Mouse (Mus musculus) midbrain, embryonic 11.5 days (tissue): ENCODE measurements around the gene Mindy3. TPM values are rescaled to one million over a fixed set of nuclear protein-coding genes. Genes with fewer than 3 reads are reported as not detected.

Experiments used
- ATAC-seq: fragments of 200-750 bp; cut with Nextera tagmentation; 2 replicates; pipeline ENCODE4 v1.8.0; 2017; ENCODE audit warnings: moderate TSS enrichment, moderate library complexity; ENCODE audit not compliant: low FRiP score
- DNase-seq: peaks from one replicate; pipeline ENCODE4 v3.0.0; 2015; ENCODE audit warnings: low spot score; ENCODE audit errors: missing footprints
- H3K27ac ChIP-seq: fragments of 300-500 bp; sonication (generic); 2 replicates; pipeline ENCODE4 v1.5.1; 2014; ENCODE audit warnings: low read depth, low read length
- H3K27me3 ChIP-seq: fragments of 300-500 bp; sonication (generic); 2 replicates; pipeline ENCODE4 v1.6.1; 2014; ENCODE audit warnings: mild to moderate bottlenecking, low read length, moderate library complexity, mixed read lengths; ENCODE audit not compliant: control insufficient read depth, insufficient read depth
- H3K36me3 ChIP-seq: fragments of 300-500 bp; sonication (generic); 2 replicates; pipeline ENCODE4 v1.6.1; 2014; ENCODE audit warnings: mild to moderate bottlenecking, low read length, moderate library complexity, mixed read lengths; ENCODE audit not compliant: control insufficient read depth, insufficient read depth
- H3K4me1 ChIP-seq: fragments of 300-500 bp; sonication (generic); 2 replicates; pipeline ENCODE4 v1.6.1; 2014; ENCODE audit warnings: low read length; ENCODE audit not compliant: control insufficient read depth, insufficient read depth
- H3K4me2 ChIP-seq: fragments of 300-500 bp; sonication (generic); 2 replicates; pipeline ENCODE4 v1.6.1; 2014; ENCODE audit warnings: mild to moderate bottlenecking, moderate library complexity
- H3K4me3 ChIP-seq: fragments of 300-500 bp; sonication (generic); 2 replicates; pipeline ENCODE4 v1.5.1; 2014; ENCODE audit warnings: low read depth, low read length
- H3K9ac ChIP-seq: fragments of 300-500 bp; sonication (generic); 2 replicates; pipeline ENCODE4 v1.6.1; 2014; ENCODE audit warnings: low read length
- H3K9me3 ChIP-seq: fragments of 300-500 bp; sonication (generic); 2 replicates; pipeline ENCODE4 v1.6.1; 2016; ENCODE audit warnings: low read length; ENCODE audit not compliant: control insufficient read depth
- WGBS: fragments of 180-500 bp; shearing (Covaris S2); extraction: QIAGEN DNeasy Blood & Tissue Kit; methylation state at CpG from one replicate; pipeline ENCODE4 v1.1.7; 2014; 5-methylcytosine and 5-hydroxymethylcytosine counted together
- polyA plus RNA-seq: library from polyadenylated mRNA; unstranded; fragments of >200 nt; fragmentation: Nextera tagmentation; extraction: Ambion mirVana; gene quantifications from 2 replicates; pipeline ENCODE4 v1.2.1, GENCODE M21; 2014

Gene Mindy3
- polyA plus RNA-seq, 1 experiment from 2014 or later: 43.8 TPM

DNA sequence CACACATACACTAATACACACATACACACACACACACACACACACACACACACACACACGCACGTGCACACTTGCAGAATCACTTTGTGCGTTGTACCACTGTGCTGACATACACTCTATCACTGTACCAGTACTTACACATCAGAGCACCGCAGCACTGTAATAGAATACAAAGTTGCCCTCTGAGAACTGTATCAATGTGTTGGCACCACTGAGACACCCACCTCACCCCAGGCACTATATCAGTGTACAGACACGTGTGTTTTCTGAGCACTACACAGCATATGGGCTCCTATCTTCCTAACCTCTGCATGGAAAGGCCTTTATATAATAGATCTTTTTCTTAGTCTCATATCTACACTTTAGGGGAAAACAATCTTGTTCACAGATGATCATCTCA lies 64.4 kb downstream of the Mindy3 start:
- Histone ChIP-seq H3K9me3 (no peaks in the 10 kb centered on the region), H3K27ac (no peak overlapping the region), H3K36me3 (no peaks in the 10 kb centered on the region), H3K4me1 (no peaks in the 10 kb centered on the region), H3K27me3 (no peaks in the 10 kb centered on the region), H3K4me3 (no peak overlapping the region), H3K4me2 (no peak overlapping the region), H3K9ac (no peak overlapping the region)
- ATAC-seq (no peak), DNase-seq (no peak)
- 92% methylated on average over 5 of the region's 5 CpGs for WGBS

DNA sequence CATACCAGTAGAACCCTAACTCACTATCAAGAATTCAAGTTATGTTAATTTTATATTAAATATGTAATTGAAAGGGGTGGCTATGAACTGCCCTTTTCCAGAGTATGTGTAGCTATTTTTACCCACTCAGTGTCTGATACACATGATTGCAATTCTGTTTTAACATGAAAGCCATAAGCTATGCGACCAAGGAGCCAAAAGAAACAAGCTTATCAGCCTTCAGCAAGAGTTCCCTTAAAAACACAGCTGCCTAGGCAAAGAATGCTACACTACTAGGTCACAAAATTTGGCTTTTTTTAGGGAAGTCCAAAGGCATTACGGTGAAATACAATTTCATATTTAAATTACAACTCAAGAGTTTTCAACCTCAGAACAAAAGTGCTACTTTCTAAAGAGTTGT lies 70.4 kb downstream of the Mindy3 start:
- Histone ChIP-seq H3K4me3 (no peak overlapping the region), H3K27ac (no peak overlapping the region), H3K9ac (no peak overlapping the region), H3K27me3 (no peaks in the 10 kb centered on the region), H3K4me2 (no peak overlapping the region), H3K9me3 (no peaks in the 10 kb centered on the region), H3K4me1 (no peaks in the 10 kb centered on the region), H3K36me3 (no peaks in the 10 kb centered on the region)
- ATAC-seq (no peak), DNase-seq (no peak)
- WGBS: 94% methylated on average over 2 of the region's 2 CpGs

DNA sequence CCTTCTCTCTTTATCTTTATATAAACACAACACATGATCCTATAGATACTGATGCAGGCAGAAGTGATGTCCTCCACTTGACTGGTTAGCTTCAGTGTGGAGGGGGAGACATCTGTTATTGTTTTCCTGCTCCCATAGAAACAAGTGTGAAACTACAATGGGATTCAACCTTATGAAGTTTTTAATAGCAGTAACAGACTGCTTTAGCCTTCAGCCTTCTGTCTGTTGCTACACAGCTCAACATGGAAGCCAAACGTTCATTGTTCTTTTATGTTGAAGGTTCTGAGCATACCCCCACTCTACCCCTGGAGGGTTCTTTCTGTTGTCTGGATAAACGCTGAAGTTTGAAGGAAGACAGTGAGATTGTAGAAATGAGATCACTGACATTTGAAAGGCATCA lies 87.3 kb downstream of the Mindy3 start:
- H3K4me2 ChIP-seq: no peak overlapping the region
- H3K4me1 ChIP-seq: peaks cover 8% of the 10 kb centered on the region
- H3K4me3 ChIP-seq: no peak overlapping the region
- no peaks in the 10 kb centered on the region for H3K9me3 ChIP-seq
- H3K27me3 ChIP-seq: no peaks in the 10 kb centered on the region
- DNase-seq (no peak), ATAC-seq (no peak)
- no peak overlapping the region for H3K9ac ChIP-seq
- no peaks in the 10 kb centered on the region for H3K36me3 ChIP-seq
- no peak overlapping the region for H3K27ac ChIP-seq
- 71% methylated on average over 2 of the region's 2 CpGs for WGBS

DNA sequence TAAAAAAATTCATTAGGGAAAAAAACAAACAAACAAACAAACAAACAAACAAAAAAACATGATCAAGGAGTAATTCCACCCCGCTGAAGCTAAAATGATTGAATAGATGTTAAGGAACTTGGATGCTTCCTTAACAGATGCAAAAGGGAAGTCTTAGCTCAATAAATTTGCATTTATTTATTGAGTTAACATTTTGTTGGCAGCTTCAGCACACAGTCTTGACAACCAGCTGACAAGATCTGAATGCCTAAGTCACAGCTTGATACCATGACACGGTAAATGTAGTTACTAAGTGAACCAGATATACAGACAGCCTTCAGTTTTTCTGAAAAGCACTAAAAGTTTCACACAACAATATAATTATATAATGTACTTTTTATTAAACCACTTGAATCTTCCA lies 89.7 kb downstream of the Mindy3 start:
- WGBS: 68% methylated on average over 2 of the region's 2 CpGs
- no peak overlapping the region for H3K4me3 ChIP-seq
- DNase-seq (no peak), ATAC-seq (no peak)
- H3K9me3 ChIP-seq: no peaks in the 10 kb centered on the region
- H3K4me1 ChIP-seq: peaks cover 8% of the 10 kb centered on the region
- no peaks in the 10 kb centered on the region for H3K27me3 ChIP-seq
- no peak overlapping the region for H3K9ac ChIP-seq
- H3K4me2 ChIP-seq: no peak overlapping the region
- H3K27ac ChIP-seq: no peak overlapping the region
- H3K36me3 ChIP-seq: no peaks in the 10 kb centered on the region

DNA sequence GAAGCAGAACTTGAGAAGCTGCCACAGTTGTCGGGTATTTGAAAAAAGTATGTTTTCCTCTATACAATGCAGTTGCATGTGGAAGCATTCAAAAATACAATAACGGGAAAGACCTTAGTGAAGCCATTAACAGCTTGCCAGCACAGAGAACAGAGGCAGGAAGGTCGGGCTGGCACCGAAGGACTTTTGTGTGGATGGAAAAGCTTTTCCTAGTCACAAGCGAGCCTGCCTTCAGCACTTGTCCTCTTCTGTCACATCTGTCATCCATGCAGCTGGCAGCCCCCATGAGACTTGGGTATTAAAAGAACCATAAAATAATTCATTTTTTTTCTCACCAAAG lies 90.2 kb downstream of the Mindy3 start:
- Histone ChIP-seq H3K27me3 (no peaks in the 10 kb centered on the region), H3K4me1 (peaks cover 8% of the 10 kb centered on the region), H3K4me2 (no peak overlapping the region), H3K9me3 (no peaks in the 10 kb centered on the region), H3K9ac (no peak overlapping the region), H3K36me3 (no peaks in the 10 kb centered on the region), H3K27ac (no peak overlapping the region), H3K4me3 (no peak overlapping the region)
- no peak for ATAC-seq
- 55% methylated on average over 5 of the region's 5 CpGs for WGBS
- DNase-seq: no peak

DNA sequence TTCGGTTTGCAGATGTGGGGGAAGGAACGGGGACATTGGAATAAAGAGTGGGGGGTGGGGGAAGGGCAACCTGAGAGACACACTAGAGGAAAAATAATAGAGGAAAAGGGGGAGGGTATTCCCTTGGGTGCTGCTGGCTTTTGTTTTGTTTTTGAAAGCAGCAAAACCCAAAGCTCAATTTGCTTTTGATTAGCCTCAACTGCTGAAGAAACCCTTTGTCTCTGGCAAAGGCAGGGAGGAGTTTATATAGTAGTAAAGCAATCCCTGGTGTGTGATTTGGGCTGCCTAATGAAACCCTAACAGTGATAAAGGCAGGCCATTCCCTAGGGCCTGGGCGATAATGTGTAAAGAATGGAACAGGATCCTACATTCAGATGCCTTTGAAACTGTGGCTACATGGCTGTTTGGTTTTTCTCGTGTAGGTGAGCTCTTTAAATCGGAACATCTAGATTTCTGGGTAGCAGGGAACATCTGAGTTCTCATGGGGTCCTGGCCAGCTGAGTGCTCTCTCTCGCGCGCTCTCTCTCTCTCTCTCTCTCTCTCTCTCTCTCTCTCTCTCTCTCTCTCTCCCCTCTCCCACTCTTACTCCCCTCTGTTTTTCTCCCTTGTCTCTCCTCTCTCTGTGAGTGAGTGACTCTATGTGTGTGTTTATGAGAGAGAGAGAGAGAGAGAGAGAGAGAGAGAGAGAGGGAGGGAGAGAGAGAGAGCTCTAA lies 90.8 kb downstream of the Mindy3 start:
- Histone ChIP-seq H3K9ac (peak overlapping the region; percentile 22; the same call in 1 of the 2 replicates), H3K36me3 (no peaks in the 10 kb centered on the region), H3K27ac (no peak overlapping the region), H3K4me2 (peak overlapping the region; percentile 42; the same call in 1 of the 2 replicates), H3K4me3 (no peak overlapping the region), H3K4me1 (peaks cover 8% of the 10 kb centered on the region), H3K27me3 (no peaks in the 10 kb centered on the region), H3K9me3 (no peaks in the 10 kb centered on the region)
- peak; percentile 53 for ATAC-seq
- DNase-seq: peak; percentile 85
- WGBS: 20% methylated on average over 8 of the region's 8 CpGs

DNA sequence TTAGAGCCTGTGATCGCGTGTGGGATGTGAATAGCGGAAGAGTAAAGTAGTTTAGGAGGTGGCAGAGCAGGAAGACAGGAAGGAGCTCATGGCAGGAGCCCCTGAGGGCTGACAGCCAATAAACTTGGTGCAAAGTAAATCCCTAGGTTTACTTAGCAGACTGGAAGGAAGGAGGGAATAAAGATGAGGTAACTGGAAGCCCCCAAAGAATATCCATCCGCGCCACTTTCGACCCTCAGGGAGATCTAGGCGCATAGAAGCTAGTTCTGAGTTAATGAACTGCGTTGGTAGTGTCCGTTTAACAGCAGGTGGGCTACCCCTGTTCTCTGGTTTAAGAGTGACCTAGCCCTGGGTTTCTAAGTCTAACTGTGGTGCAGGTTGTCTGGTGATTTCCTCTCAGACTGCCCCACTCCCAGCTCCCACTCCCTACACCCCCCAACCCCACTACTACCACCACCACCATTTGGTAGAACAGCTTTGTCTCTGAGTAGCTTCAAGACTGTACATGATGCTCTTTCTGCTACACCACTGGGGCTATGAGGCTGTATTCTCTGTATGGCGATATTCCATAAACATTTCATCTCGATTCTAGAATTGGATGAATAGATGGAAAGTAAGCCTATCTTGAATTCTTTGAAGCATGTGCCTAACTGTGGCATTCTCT lies 91.4 kb downstream of the Mindy3 start:
- H3K9ac ChIP-seq: no peak overlapping the region
- no peaks in the 10 kb centered on the region for H3K9me3 ChIP-seq
- no peak overlapping the region for H3K27ac ChIP-seq
- ATAC-seq: peak; percentile 47
- no peaks in the 10 kb centered on the region for H3K27me3 ChIP-seq
- H3K36me3 ChIP-seq: no peaks in the 10 kb centered on the region
- peak overlapping the region; percentile 42 for H3K4me2 ChIP-seq
- H3K4me1 ChIP-seq: peaks cover 8% of the 10 kb centered on the region
- 29% methylated on average over 11 of the region's 11 CpGs for WGBS
- DNase-seq: peak; percentile 88
- H3K4me3 ChIP-seq: peak overlapping the region; percentile 23; the same call in 1 of the 2 replicates

DNA sequence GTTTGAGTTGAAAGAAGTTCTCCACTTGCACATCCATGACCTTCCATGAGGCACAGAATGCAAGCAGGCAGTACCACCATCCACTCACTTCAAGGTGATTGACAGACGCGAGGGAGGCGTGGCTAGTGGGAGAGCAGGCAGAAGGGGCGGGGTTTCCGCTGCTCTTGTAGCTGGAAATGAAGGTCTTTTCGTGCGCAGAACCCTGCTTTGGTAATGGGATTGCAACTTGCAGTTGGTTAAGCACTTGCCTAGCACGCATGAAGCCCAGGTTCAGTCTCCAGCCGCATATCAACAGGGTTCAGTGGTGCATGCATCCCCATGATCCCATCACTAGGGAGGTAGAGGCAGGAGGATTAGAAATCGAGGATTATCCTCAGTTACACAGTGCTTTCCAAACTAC lies 92.1 kb downstream of the Mindy3 start:
- Histone ChIP-seq H3K4me1 (peaks cover 8% of the 10 kb centered on the region), H3K27ac (no peak overlapping the region), H3K36me3 (no peaks in the 10 kb centered on the region), H3K27me3 (no peaks in the 10 kb centered on the region), H3K4me2 (peak overlapping the region; percentile 42), H3K4me3 (peak overlapping the region; percentile 23; the same call in 1 of the 2 replicates), H3K9ac (peak overlapping the region; percentile 21; the same call in 1 of the 2 replicates), H3K9me3 (no peaks in the 10 kb centered on the region)
- peak; percentile 84 for ATAC-seq
- DNase-seq: peak; percentile 95
- 12% methylated on average over 10 of the region's 10 CpGs for WGBS

DNA sequence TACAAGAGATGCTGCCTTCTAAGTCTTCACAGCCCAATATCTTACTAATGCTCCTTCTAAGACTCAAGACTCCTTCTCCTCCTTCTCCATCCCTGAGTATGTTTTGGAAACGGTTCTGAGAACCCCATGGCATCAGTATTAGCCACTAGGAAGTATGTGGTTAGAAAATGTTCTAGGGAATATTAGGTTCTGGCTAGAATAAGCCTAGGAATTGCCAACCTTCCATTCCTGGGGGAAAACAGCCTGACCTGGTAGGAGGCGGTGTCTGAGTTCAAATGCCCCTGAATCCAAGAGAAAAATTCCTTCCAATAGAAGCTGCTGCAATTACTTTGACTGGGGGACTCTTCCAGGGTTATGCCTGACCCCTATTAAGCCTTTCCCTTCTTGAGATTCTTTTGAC lies 93.4 kb downstream of the Mindy3 start:
- ATAC-seq (no peak), DNase-seq (no peak)
- no peak overlapping the region for H3K9ac ChIP-seq
- no peak overlapping the region for H3K27ac ChIP-seq
- no peak overlapping the region for H3K4me2 ChIP-seq
- no peaks in the 10 kb centered on the region for H3K36me3 ChIP-seq
- 82% methylated on average over 2 of the region's 2 CpGs for WGBS
- H3K9me3 ChIP-seq: no peaks in the 10 kb centered on the region
- H3K27me3 ChIP-seq: no peaks in the 10 kb centered on the region
- H3K4me1 ChIP-seq: peaks cover 8% of the 10 kb centered on the region
- H3K4me3 ChIP-seq: no peak overlapping the region
